Mouse (Mus musculus) splenic B cell, adult 2 months (primary cell): ENCODE measurements around the gene Gm9639.
"Not testable (repeated sequence)": the region's sequence is repeated elsewhere in the genome, so short reads cannot be mapped to it uniquely, and the experiment has no call there.

Experiments used
- DNase-seq: peaks from one replicate; pipeline ENCODE4 v3.0.0-alpha.2; 2011; ENCODE audit warnings: low read depth, low spot score
- H3K27me3 ChIP-seq: 2 replicates; pipeline ENCODE4 v1.6.1; 2012; ENCODE audit warnings: mild to moderate bottlenecking, low read length, moderate library complexity, mixed read lengths; ENCODE audit not compliant: control insufficient read depth, poor library complexity, insufficient read depth, severe bottlenecking
- H3K36me3 ChIP-seq: 2 replicates; pipeline ENCODE4 v1.6.1; 2012; ENCODE audit warnings: mild to moderate bottlenecking, low read length, moderate library complexity, mixed read lengths; ENCODE audit not compliant: control insufficient read depth, poor library complexity, insufficient read depth, severe bottlenecking

Gm9639 gene

GRCm38 (mm10) chr10:77783396-77783795 is 11.5 kb downstream of the Gm9639 start:
- not testable (repeated sequence) for H3K27me3 ChIP-seq, DNase-seq, H3K36me3 ChIP-seq

GRCm38 (mm10) chr10:77782442-77782841 is 12.4 kb downstream of the Gm9639 start, which contains the start of gene Gm3250:
Gm3250 (minus strand) TSS chr10:77782542.
- H3K36me3 ChIP-seq, DNase-seq, H3K27me3 ChIP-seq: not testable (repeated sequence)

- DNase-seq, H3K27me3 ChIP-seq, H3K36me3 ChIP-seq: not testable (repeated sequence)
Observed at GRCm38 (mm10) chr10:77776844-77777243, 18.0 kb downstream of the Gm9639 start, which contains the start of gene Gm7138. Gm7138 (minus strand) TSS chr10:77776944.

GRCm38 (mm10) chr10:77772142-77772541 is 22.7 kb downstream of the Gm9639 start:
- not testable (repeated sequence) for H3K27me3 ChIP-seq, H3K36me3 ChIP-seq, DNase-seq

DNA sequence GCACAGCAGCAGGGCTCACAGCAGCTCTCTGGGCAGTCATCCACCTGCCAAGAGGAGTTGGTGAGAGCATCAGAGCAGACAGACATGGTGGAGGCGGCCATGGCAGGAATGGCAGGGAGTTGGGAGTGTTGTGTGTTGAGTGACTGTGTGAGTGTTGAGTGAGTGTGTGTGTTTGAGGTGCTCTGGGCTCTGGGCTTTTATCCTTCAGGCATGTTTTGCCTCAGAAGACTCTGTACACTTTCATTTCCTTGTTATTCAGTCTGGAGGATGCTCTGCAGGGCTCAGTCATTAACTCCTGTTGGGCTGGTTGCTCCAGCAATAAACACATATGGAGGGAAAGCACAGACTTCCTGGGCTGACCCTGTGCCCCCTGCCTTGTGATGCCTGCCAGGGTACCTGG is 23.7 kb downstream of the Gm9639 start, which contains the start of gene Gm3238:
TSS of gene Gm3238 (minus strand) at position 101 of the 400 bp plus-strand sequence.
- not testable (repeated sequence) for H3K27me3 ChIP-seq, H3K36me3 ChIP-seq, DNase-seq

DNA sequence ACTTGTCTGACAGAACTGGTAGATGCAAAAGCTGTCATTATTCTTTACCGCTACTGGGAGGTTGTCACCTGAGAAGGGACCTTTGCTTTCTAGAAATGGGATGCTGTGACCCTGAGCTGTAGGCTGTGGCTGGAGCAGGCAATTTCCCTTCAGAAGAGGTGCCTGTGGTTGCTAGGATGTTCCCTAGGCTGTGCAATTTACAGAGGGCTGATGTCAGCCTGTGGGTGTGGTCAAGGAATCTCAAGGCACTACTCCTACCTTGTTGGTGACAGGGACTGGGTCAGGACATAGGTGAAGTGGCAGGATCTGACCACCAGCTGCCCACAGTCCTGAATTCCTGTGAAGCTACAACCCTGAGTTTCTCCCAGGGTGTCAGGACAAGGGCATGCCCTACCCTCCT is 25.1 kb downstream of the Gm9639 start:
- no peaks in the 10 kb centered on the region for H3K36me3 ChIP-seq
- H3K27me3 ChIP-seq, result no peaks in the 10 kb centered on the region
- no peak for DNase-seq

DNA sequence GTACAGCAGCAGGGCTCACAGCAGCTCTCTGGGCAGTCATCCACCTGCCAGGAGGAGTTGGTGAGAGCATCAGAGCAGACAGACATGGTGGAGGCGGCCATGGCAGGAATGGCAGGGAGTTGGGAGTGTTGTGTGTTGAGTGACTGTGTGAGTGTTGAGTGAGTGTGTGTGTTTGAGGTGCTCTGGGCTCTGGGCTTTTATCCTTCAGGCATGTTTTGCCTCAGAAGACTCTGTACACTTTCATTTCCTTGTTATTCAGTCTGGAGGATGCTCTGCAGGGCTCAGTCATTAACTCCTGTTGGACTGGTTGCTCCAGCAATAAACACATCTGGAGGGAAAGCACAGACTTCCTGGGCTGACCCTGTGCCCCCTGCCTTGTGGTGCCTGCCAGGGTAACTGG is 35.3 kb downstream of the Gm9639 start, which contains the start of gene Gm3233:
TSS of gene Gm3233 (minus strand) at position 101 of the 400 bp plus-strand sequence.
- H3K27me3 ChIP-seq, H3K36me3 ChIP-seq, DNase-seq: not testable (repeated sequence)

GRCm38 (mm10) chr10:77753448-77753847 is 41.4 kb downstream of the Gm9639 start:
- peak; percentile 13 for DNase-seq
- no peaks in the 10 kb centered on the region for H3K36me3 ChIP-seq
- H3K27me3 ChIP-seq, result no peaks in the 10 kb centered on the region

DNA sequence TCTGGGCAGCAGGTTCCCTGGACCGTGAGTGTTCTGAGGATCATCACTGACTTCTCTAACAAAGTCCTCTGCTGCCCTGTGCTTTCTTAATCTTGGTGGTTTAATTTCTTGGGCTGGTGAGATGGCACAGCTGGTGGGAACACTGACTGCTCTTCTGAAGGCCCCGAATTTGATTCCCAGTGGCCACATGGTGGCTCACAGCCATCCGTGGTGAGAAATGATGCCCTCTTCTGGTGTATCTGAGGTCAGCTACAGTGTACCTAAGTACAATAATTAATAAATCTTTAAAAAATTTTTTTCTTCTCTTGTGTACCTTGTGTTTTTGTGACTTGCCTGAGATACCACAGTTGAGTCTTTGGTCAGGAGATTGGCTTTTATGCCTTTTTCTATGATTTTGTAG is 42.6 kb downstream of the Gm9639 start:
- H3K36me3 ChIP-seq, H3K27me3 ChIP-seq: not testable (repeated sequence)
- peak; percentile 15 for DNase-seq

GRCm38 (mm10) chr10:77751254-77751653 is 43.6 kb downstream of the Gm9639 start, which contains the start of gene Gm9736:
Gm9736 (minus strand) TSS chr10:77751354.
- not testable (repeated sequence) for H3K27me3 ChIP-seq, DNase-seq, H3K36me3 ChIP-seq

DNA sequence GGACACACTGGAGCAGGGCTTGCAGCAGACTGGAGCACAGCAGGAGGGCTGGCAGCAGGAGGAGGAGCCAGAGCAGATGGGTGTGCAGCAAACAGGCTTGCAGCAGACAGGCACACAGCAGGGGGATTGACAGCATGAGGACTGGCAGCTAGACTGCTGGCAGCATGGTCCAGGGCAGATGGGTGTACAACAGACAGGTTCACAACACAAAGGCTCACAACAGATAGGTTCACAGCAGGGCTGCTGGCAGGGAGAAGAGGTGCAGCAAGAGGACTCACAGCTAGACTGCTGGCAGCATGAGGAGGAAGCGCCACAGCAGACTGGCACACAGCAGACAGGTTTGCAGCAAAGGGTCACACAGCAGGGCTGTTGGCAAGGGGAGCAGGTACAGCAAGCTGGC is 44.2 kb downstream of the Gm9639 start:
- H3K27me3 ChIP-seq, H3K36me3 ChIP-seq, DNase-seq: not testable (repeated sequence)
